Mouse (Mus musculus) kidney, adult 8-10 months (tissue): ENCODE results near the gene Gm9048.
A peak's percentile ranks its signal among the peaks of the same experiment; 100 is the strongest.
"Not testable (repeated sequence)": the region's sequence is repeated elsewhere in the genome, so short reads cannot be mapped to it uniquely, and the experiment has no call there.

ENCODE experiments used
- DNase-seq, 2 experiments: peaks; one replicate each; pipeline ENCODE4 v3.0.0; 2022

Gene Gm9048

GRCm38 (mm10) chr10:118348579-118348978, at the start of gene Gm9048:
Gene Gm9048 (minus strand): TSS chr10:118348679.
- not testable (repeated sequence) for DNase-seq

- peak; percentile 48 to 73 for DNase-seq
These were observed 22.0 kb upstream of the Gm9048 start for GRCm38 (mm10) chr10:118370443-118370842.

GRCm38 (mm10) chr10:118369518-118369917, 21.0 kb upstream of the Gm9048 start:
- no peak for DNase-seq

- DNase-seq, result not testable (repeated sequence)
These were observed 5.5 kb upstream of the Gm9048 start, which contains the start of gene Gm9049 for GRCm38 (mm10) chr10:118354005-118354404. Gene Gm9049 (minus strand): TSS chr10:118354105.

- DNase-seq, result not testable (repeated sequence)
These were observed 5.3 kb downstream of the Gm9048 start, which contains the start of gene Gm9046 for GRCm38 (mm10) chr10:118343155-118343554. Gene Gm9046 (minus strand): TSS chr10:118343255.

- DNase-seq, result not testable (repeated sequence)
These were observed 10.7 kb downstream of the Gm9048 start, which contains the start of gene Gm9045 for GRCm38 (mm10) chr10:118337731-118338130. Gene Gm9045 (minus strand): TSS chr10:118337831.

- DNase-seq, result not testable (repeated sequence)
These were observed 16.2 kb downstream of the Gm9048 start, which contains the start of gene Gm9044 for GRCm38 (mm10) chr10:118332308-118332707. Gene Gm9044 (minus strand): TSS chr10:118332408.

- DNase-seq, result not testable (repeated sequence)
These were observed 21.6 kb downstream of the Gm9048 start, which contains the start of gene Gm9040 for GRCm38 (mm10) chr10:118326869-118327268. Gene Gm9040 (minus strand): TSS chr10:118326969.

GRCm38 (mm10) chr10:118319024-118319423, 29.5 kb downstream of the Gm9048 start:
- DNase-seq, result no peak

GRCm38 (mm10) chr10:118302133-118302532, 46.3 kb downstream of the Gm9048 start:
- not testable (repeated sequence) for DNase-seq
